Mouse (Mus musculus) kidney, adult 2 months (tissue): ENCODE data around the gene Kalrn.

Experiments used
- CTCF ChIP-seq: fragments of 200-500 bp; conservative IDR thresholded peaks from 2 replicates; pipeline ENCODE4 v1.5.1; 2011; ENCODE audit warnings: low read depth, mild to moderate bottlenecking, control low read depth, low read length, moderate library complexity, mixed read lengths; ENCODE audit not compliant: insufficient read depth, insufficient read length
- POLR2A ChIP-seq: fragments of 200-500 bp; IDR thresholded peaks from one replicate; pipeline ENCODE4 v1.6.1; 2011; ENCODE audit warnings: low read depth, low read length, control low read depth

- TF ChIP-seq CTCF (no peak), POLR2A (no peak)
Measured at GRCm38 (mm10) chr16:34175625-34176024, 397.7 kb downstream of the Kalrn start.
